Mouse (Mus musculus) activated CD4-positive, CD25-positive, alpha-beta regulatory T cell, adult 4 months (primary cell): ENCODE measurements around the gene 4833439L19Rik. TPM values are rescaled to one million over a fixed set of nuclear protein-coding genes. Genes with fewer than 3 reads are reported as not detected.
A peak's percentile ranks its signal among the peaks of the same experiment; 100 is the strongest.

Experiments
- ATAC-seq: one replicate; pipeline ENCODE4 v1.8.0; 2017
- polyA plus RNA-seq, 2 experiments: library from polyadenylated mRNA; unstranded; fragments of 100-300 nt; shearing (Covaris generic); gene quantifications; one replicate each; pipeline ENCODE4 v1.2.1; 2017

Gene 4833439L19Rik
- polyA plus RNA-seq, 2 experiments from 2014 or later: 63.3 to 66.3 TPM

DNA sequence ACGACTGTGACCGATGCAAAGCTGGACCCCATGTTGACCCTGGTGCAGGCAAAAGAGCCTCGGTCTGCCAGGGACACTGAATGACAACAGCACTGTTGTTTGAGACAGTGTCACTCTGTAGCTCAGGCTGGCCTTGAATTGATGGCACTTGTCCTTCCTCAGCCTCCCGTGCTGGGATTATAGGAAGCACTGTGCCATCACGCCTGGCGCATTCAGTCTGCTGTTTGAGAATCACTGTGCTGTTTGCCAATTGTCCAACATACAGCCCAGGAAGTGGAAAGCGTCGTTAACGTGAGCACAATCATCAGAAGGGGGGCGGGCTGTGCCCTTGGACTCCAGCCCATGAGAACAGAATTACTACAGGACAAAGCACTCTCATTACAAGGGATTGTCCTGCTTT lies 16.9 kb upstream of the 4833439L19Rik start:
- ATAC-seq: no peak

DNA sequence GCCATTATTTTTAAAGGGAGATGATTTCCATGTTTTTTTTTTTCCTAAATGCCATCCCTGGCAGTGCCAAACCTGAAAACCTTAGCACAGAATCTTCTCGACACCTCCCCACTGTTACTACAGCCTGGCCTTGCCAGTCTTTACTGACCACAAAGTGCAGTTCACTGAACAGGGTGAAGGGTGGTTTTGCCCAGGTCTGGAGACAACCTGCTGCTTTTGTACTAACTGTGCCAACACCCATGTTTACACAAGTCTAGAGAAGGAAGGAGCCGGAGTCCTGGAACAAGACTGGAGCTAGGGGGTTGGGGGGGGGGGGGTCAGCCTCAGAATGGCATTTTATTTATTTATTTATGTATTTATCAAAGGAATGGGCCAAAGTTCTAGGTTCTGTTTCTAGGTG lies 16.1 kb upstream of the 4833439L19Rik start:
- ATAC-seq: no peak

DNA sequence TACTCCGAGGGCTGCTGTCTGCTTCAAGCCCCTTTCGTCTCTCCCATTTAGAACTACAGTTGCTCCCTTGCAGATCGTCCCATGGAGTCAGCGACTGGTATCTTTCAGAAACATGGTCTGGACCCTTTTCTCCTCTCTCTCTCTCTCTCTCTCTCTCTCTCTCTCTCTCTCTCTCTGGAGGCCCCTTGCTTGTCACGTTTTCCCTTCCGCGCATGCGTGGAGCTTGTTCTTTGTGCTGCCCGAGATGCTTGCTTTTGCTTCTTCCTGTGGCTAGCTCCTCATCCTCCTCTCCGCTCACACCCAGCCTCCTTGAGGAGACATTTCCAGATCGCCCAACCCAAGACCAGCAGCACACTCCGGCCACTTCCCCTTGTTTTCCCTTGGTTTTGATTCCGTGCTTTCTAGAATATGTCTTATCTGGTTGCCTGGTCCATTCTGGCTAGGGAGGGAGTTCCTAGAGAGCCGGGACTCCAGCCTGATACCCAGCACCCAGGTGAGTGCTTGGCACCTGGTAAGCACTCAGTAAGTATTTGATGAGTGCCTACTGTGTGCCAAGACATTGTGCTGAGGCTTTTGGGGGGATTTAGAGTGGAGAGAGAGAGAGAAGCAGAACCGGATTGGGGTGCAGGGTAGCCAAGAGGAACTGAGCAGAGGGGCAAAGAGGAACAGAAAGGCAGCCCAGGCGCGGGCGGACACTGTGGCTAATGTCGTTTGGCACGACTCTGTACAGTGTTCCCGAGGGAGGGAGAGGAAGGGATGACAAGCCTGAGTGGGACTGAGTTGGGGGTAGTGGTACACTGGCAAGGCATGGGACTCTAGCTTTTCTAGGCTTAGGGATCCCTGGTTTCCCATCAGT lies 12.6 kb upstream of the 4833439L19Rik start:
- no peak for ATAC-seq

DNA sequence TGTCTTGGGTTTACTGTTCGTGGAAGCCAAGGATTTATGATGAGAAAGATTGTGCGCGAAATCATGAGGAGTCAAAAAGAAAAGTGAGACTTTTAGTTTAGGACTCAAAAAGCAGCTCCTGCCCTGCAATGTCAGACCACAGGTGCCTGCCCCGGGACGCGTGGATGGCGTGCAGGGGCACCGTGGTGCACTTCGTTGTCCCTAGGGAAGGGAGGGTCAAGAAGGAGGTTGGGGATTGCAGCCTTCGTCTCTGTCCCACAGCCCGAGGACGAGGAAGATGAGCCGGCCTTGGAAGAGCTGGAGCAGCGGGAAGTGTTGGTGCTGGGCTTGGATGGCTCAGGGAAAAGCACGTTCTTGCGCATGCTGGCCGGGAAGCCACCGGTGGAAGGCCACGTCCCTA lies 10.3 kb upstream of the 4833439L19Rik start:
- no peak for ATAC-seq

GRCm38 (mm10) chr13:54574854-54575481 lies 9.7 kb upstream of the 4833439L19Rik start, which contains the start of gene Arl10:
Gene Arl10, plus strand, starts transcription at chr13:54575015.
- ATAC-seq: peak; percentile 43

- peak; percentile 18 for ATAC-seq
Measured at GRCm38 (mm10) chr13:54572621-54573020, 7.4 kb upstream of the 4833439L19Rik start.

DNA sequence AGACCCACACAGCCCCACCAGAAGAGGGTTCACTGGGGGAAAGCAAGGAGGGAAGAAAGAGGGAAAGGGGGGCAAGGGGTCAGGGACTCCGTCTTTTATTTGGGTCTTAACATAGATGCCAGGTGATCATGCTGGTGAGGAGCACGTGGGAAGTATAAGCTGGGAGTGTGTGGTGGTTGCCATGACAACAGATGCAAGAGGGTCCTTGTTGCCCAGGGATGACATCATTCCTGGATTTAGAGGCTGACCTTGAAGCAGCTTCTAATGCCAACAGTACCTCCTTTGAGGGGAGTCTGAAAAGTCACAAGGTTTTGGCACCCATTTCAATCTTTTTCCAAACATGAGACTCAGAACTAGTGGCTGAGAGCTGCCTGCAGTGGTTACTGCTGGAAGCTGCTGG lies 6.4 kb upstream of the 4833439L19Rik start:
- ATAC-seq: no peak

DNA sequence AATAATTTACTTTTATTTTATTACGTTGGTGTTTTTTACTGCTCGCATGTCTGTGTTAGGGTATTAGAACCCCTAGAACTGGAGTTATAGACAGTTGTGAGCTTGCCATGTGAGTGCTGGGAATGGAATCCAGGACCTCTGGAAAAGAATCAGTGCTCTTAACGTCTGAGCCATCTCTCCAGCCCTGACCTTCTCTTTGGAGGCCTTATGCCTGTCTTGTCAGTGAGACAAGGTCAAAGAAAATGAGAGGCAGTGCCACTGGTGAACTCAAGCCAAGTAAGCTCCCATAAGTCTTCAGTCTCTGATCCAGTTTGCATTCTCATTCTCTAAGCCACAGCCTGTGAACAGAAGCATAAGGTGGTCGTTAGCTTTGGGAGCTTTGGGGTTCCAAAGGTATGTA lies 5.5 kb upstream of the 4833439L19Rik start:
- ATAC-seq: no peak

DNA sequence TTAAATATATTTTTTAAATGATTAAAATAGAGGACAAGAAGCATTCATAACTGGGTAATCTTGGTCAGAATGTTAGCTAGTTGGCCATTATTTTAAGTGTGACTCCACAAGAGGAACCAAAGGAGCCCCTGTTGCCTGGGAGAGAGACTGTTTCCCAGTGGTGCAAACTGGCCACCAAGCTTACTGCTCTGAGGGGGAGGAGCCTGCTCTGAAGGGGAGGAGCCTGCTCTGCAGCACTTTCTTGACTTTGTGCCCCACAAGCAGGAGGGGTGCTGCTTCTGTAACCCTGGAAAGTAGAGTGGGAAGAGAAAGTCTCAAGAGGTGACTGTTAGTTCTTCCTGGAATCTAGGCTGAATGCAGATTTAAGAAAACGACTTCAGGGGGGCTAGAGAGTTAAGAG lies 4.0 kb upstream of the 4833439L19Rik start:
- no peak for ATAC-seq

DNA sequence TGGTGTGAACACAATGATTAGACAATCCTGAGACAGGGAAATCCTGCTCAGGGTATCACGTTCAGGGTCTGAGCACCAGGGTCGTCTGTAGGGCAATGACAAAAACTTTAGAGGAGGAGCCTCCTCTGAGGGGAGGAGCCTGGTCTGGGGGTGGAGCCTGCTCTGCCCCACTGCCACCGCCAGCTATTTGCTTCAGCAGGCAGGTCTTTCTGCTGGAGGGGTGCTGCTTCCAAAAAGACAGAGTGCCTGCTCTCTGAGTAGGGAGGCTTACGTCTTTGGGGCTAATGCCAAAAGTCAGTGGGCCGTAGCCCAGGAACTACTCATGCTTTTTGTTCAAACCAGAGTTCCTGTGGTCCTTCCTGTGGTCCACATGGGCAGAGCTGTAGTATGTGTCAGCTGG lies 3.1 kb upstream of the 4833439L19Rik start:
- ATAC-seq: no peak

DNA sequence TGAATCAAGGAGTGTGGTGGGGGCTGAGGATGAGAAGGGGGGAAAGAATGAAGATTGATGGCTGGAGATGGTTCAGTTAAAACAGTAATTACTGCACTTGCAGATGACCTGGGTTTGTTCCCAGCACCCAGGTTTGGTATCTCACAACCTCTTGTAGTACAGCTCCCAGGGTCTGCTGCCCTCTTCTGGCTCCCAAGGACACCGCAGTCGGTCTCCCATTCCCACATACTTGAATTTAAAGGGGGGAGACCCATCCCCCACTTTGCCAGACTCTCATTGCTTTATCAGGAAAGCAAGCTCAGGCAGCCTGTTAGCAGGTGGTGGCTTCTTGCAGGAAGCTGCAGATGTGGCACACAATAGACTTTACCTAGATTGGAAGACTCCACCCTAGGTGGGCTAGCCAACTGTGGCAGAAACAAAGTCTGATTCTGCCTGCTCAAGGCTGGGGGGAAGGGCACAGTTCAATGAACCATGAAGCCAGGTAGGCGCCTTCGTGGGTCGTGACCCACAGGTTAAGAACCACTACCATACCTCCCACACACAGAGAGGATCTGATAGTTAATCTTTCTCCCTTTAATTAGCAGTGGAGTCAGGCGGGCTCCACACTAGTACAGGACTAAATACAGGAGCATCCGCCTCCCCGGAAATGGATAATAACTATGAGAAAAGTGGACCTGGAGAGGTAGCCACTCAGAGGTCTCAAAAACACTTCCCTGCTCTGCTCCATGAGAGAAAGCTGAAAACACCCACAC lies 535 bp upstream of the 4833439L19Rik start:
- no peak for ATAC-seq

GRCm38 (mm10) chr13:54564232-54565200 lies 719 bp downstream of the 4833439L19Rik start:
- ATAC-seq: no peak

GRCm38 (mm10) chr13:54562562-54562961 lies 2.7 kb downstream of the 4833439L19Rik start:
- no peak for ATAC-seq

DNA sequence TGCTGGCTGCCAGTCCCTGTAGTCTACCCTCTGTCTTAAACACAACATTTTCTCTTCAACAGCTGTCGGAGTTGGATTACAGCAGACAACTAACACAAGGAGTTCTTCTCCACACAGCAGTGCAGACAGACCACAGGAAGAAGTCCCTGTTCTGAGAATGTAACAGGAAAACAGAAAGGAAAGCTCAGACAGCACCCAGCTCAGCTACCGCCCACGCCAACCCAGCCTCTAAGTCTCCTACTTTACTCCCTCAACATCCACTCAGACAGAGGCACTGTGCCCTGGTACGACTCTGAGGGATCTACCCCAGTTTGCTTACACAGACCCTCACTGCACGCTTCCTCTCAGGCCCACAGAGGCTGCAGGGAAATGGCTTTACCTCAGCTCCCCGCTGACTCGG lies 4.6 kb downstream of the 4833439L19Rik start:
- no peak for ATAC-seq

DNA sequence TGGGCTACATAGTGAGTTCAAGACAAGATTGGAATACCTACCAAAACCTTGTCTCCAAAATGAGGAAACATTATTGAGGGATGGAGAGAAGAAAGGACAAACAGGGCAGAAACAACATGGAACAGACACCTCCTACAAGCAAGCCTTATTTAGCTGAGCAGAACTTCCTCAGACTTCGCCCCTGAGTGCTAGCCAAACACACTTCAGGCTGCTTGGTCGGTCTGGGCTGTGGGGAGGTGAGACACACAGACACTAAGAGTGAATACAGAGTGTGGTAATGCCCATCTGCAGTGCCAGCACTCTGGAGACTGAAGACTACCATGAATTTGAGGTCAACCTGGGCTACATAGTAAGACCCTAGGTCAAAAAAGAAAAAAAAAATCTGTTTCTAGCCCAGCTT lies 5.6 kb downstream of the 4833439L19Rik start:
- no peak for ATAC-seq

DNA sequence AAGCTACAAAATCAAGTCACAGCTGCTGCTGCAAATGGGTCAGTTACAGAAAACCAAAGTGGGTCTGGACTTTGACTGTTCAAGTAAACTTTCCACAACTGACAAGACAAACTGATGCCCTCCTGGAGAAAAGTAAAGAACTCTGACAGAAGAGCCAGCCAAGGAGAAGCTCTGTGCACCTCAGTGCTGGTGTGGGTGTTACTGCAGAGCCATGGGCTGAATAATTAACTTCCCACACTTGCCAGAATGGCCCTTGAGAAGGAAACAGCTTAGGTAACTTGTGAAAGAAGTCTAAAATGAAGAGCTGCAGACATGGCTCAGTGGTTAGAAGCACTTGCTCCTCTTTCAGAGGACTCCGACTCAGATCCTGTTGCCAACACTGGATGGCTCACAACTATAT lies 7.6 kb downstream of the 4833439L19Rik start:
- ATAC-seq: no peak

GRCm38 (mm10) chr13:54556796-54557195 lies 8.4 kb downstream of the 4833439L19Rik start:
- ATAC-seq: no peak

DNA sequence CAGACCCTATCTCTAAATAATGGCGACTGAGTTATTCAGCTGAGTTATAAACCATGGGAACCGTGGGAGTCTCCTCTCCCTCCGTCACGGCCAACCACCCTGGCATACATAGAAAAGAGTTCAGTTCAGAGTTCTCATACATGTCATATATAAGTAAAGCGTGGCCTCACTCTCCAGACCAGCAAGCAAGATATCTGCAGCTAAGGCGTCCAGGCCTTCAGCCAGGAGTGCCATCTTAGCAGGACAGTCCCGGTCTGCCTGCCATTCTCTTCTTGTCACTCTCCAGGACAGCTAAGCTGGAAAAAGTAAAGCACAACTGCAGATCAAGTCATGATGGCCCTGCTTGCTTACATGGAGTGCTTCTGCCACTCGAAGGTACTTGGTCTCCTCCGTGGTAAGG lies 9.1 kb downstream of the 4833439L19Rik start:
- ATAC-seq: no peak

DNA sequence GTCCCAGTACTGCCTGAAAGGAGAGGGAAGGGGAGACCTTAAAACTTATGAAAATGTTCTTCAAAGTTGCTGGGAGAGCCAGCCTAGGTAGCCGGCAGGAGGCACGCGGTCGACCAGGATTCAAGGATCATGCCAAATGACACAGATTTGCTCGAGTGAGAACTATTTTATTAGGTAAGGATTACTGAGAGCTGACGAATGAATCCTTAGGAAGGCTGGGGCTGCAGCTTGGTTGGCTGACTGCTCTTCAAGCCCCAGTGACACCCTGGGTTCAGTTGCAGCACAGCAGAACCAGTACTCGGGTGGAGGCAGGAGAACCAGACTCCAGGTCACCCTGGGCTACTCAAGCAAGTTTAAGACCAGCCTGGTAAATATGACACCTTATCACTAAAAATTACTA lies 17.2 kb downstream of the 4833439L19Rik start:
- ATAC-seq: no peak

GRCm38 (mm10) chr13:54532134-54532533 lies 33.1 kb downstream of the 4833439L19Rik start:
- no peak for ATAC-seq

- no peak for ATAC-seq
Measured at GRCm38 (mm10) chr13:54527140-54527539, 38.1 kb downstream of the 4833439L19Rik start.

DNA sequence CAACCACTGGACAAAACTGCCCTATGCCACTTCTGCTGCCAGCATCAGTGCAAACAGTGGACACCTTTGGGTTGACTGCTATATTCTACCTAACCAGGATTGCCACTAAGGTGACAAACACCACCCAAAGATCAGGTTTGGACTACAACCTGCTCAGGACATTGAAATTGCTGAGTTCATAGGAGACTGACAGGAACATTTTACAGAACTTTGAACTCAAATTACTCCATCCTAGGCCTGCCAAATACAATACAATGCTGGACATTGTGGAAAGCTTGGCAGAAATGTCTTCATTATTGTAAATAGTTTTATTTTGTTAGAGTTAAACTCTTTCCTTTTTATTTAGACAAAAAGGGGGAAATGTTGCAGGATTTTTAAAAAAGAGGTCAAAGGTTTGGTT lies 44.1 kb downstream of the 4833439L19Rik start:
- no peak for ATAC-seq
